Mouse (Mus musculus) forebrain, postnatal 0 days (tissue): Measurements from ENCODE around the gene Smn1. TPM values are rescaled to one million over a fixed set of nuclear protein-coding genes. Genes with fewer than 3 reads are reported as not detected.
"Not testable (repeated sequence)": the region's sequence is repeated elsewhere in the genome, so short reads cannot be mapped to it uniquely, and the experiment has no call there.

ENCODE experiments used
- ATAC-seq: fragments of 200-750 bp; cut with Nextera tagmentation; 2 replicates; pipeline ENCODE4 v1.8.0; 2017; ENCODE audit warnings: mild to moderate bottlenecking, moderate library complexity
- DNase-seq: peaks from one replicate; pipeline ENCODE4 v3.0.0-alpha.2; 2015
- H3K27ac ChIP-seq: fragments of 300-500 bp; sonication (generic); 2 replicates; pipeline ENCODE4 v1.5.1; 2014; ENCODE audit warnings: low read depth, mild to moderate bottlenecking, antibody characterized with exemption, low read length, moderate library complexity, mixed read lengths
- H3K27me3 ChIP-seq: fragments of 300-500 bp; sonication (generic); 2 replicates; pipeline ENCODE4 v1.6.1; 2014; ENCODE audit warnings: mild to moderate bottlenecking, low read length, mixed read lengths; ENCODE audit not compliant: insufficient read depth
- H3K36me3 ChIP-seq: fragments of 300-500 bp; sonication (generic); 2 replicates; pipeline ENCODE4 v1.6.1; 2014; ENCODE audit warnings: mild to moderate bottlenecking, moderate library complexity; ENCODE audit not compliant: insufficient read depth
- H3K4me1 ChIP-seq: fragments of 300-500 bp; sonication (generic); 2 replicates; pipeline ENCODE4 v1.6.1; 2014; ENCODE audit warnings: antibody characterized with exemption; ENCODE audit not compliant: insufficient read depth
- H3K4me2 ChIP-seq: fragments of 300-500 bp; sonication (generic); 2 replicates; pipeline ENCODE4 v1.6.1; 2014; ENCODE audit warnings: low read depth, mild to moderate bottlenecking, moderate library complexity
- H3K4me3 ChIP-seq: fragments of 300-500 bp; sonication (generic); 2 replicates; pipeline ENCODE4 v1.5.1; 2014; ENCODE audit warnings: low read depth, low read length, mixed read lengths
- H3K9ac ChIP-seq: fragments of 300-500 bp; sonication (generic); 2 replicates; pipeline ENCODE4 v1.6.1; 2014; ENCODE audit warnings: mild to moderate bottlenecking
- H3K9me3 ChIP-seq: fragments of 300-500 bp; sonication (generic); 2 replicates; pipeline ENCODE4 v1.6.1; 2016; ENCODE audit warnings: low read length
- CTCF ChIP-seq: sonication (generic); IDR thresholded peaks from 2 replicates; pipeline ENCODE4 v1.5.1; 2016; ENCODE audit warnings: antibody characterized with exemption, control low read depth, low read depth
- WGBS: fragments of 180-500 bp; shearing (Covaris S2); extraction: QIAGEN DNeasy Blood & Tissue Kit; methylation state at CpG from one replicate; pipeline ENCODE4 v1.1.7; 2014; 5-methylcytosine and 5-hydroxymethylcytosine counted together
- polyA plus RNA-seq: library from polyadenylated mRNA; unstranded; fragments of >200 nt; fragmentation: Nextera tagmentation; extraction: Ambion mirVana; gene quantifications from 2 replicates; pipeline ENCODE4 v1.2.1, GENCODE M21; 2015
- total RNA-seq: library from RNA; depleted of rRNA; stranded (reverse); fragments of >200 nt; gene quantifications from 2 replicates; pipeline ENCODE4 v1.2.3, GENCODE M21; 2014

The Smn1 gene
- total and polyA plus RNA-seq, 2 experiments from 2014 or later = 31.4 to 51.8 TPM

GRCm38 (mm10) chr13:100112218-100112972 is 12.3 kb upstream of the Smn1 start:
- Histone ChIP-seq H3K27ac (no peak overlapping the region), H3K4me1 (peaks cover 4% of the 10 kb centered on the region; the same call in 1 of the 2 replicates), H3K4me3 (no peak overlapping the region), H3K36me3 (peaks cover 17% of the 10 kb centered on the region), H3K9ac (no peak overlapping the region), H3K9me3 (no peaks in the 10 kb centered on the region), H3K4me2 (no peak overlapping the region), H3K27me3 (no peaks in the 10 kb centered on the region)
- no peak for ATAC-seq
- peak; percentile 54 for DNase-seq
- WGBS = 40% methylated on average over 5 of the region's 5 CpGs
- peak; percentile 65 for TF ChIP-seq CTCF

- Histone ChIP-seq H3K4me1 (peaks cover 7% of the 10 kb centered on the region; the same call in 1 of the 2 replicates), H3K4me2 (peak overlapping the region; percentile 90), H3K9me3 (no peaks in the 10 kb centered on the region), H3K27ac (no peak overlapping the region), H3K9ac (peak overlapping the region; percentile 85; the same call in 1 of the 2 replicates), H3K4me3 (peak overlapping the region; percentile 93), H3K27me3 (no peaks in the 10 kb centered on the region), H3K36me3 (peaks cover 22% of the 10 kb centered on the region)
- ATAC-seq = no peak
- no peak for TF ChIP-seq CTCF
- no peak for DNase-seq
- WGBS = 86% methylated on average over 3 of the region's 3 CpGs
These were observed 682 bp upstream of the Smn1 start for GRCm38 (mm10) chr13:100123970-100124369.

GRCm38 (mm10) chr13:100125258-100125643 is 599 bp downstream of the Smn1 start:
- peak overlapping the region; percentile 85 for H3K9ac ChIP-seq
- peak overlapping the region; percentile 93 for H3K4me3 ChIP-seq
- H3K27me3 ChIP-seq = no peaks in the 10 kb centered on the region
- WGBS = 4% methylated on average over 10 of the region's 10 CpGs
- peaks cover 7% of the 10 kb centered on the region; the same call in 1 of the 2 replicates for H3K4me1 ChIP-seq
- no peak for TF ChIP-seq CTCF
- DNase-seq (no peak), ATAC-seq (0 out of 2 replicates have a peak, but pooled peaks have one; percentile 8)
- H3K27ac ChIP-seq = no peak overlapping the region; the same call in 1 of the 2 replicates
- peak overlapping the region; percentile 90 for H3K4me2 ChIP-seq
- no peaks in the 10 kb centered on the region for H3K9me3 ChIP-seq
- peaks cover 30% of the 10 kb centered on the region for H3K36me3 ChIP-seq

- WGBS = 87% methylated on average over 8 of the region's 8 CpGs
- no peak for DNase-seq
- no peak for TF ChIP-seq CTCF
These were observed 17.1 kb downstream of the Smn1 start for GRCm38 (mm10) chr13:100141646-100142314.

GRCm38 (mm10) chr13:100152659-100153058 is 28.0 kb downstream of the Smn1 start:
- H3K9me3 ChIP-seq = no peaks in the 10 kb centered on the region
- WGBS = 82% methylated on average over 1 of the region's 1 CpGs
- DNase-seq (no peak), ATAC-seq (no peak)
- no peak overlapping the region for H3K4me3 ChIP-seq
- no peaks in the 10 kb centered on the region for H3K36me3 ChIP-seq
- no peak for TF ChIP-seq CTCF
- no peak overlapping the region for H3K4me2 ChIP-seq
- H3K27me3 ChIP-seq = no peaks in the 10 kb centered on the region
- H3K27ac ChIP-seq = no peak overlapping the region
- no peaks in the 10 kb centered on the region for H3K4me1 ChIP-seq
- no peak overlapping the region for H3K9ac ChIP-seq

More at GRCm38 (mm10) chr13:100141646-100142314, 17.1 kb downstream of the Smn1 start:
- peaks cover 18% of the 10 kb centered on the region for H3K36me3 ChIP-seq
- no peak for ATAC-seq
- no peak overlapping the region for H3K9ac ChIP-seq
- no peaks in the 10 kb centered on the region for H3K9me3 ChIP-seq
- no peaks in the 10 kb centered on the region for H3K4me1 ChIP-seq
- H3K4me2 ChIP-seq = no peak overlapping the region
- no peaks in the 10 kb centered on the region for H3K27me3 ChIP-seq
- no peak overlapping the region for H3K27ac ChIP-seq
- H3K4me3 ChIP-seq = no peak overlapping the region

- Histone ChIP-seq H3K27me3 (no peaks in the 10 kb centered on the region), H3K4me2 (no peak overlapping the region), H3K9ac (no peak overlapping the region), H3K27ac (no peak overlapping the region), H3K4me3 (no peak overlapping the region), H3K36me3 (no peaks in the 10 kb centered on the region), H3K4me1 (no peaks in the 10 kb centered on the region), H3K9me3 (no peaks in the 10 kb centered on the region)
- DNase-seq (no peak), ATAC-seq (no peak)
- no peak for TF ChIP-seq CTCF
- WGBS = 92% methylated on average over 3 of the region's 3 CpGs
These were observed 32.0 kb downstream of the Smn1 start for GRCm38 (mm10) chr13:100156624-100157023.

- not testable (repeated sequence) for ATAC-seq, H3K9ac ChIP-seq, H3K4me2 ChIP-seq, H3K4me1 ChIP-seq, H3K4me3 ChIP-seq, H3K27ac ChIP-seq, DNase-seq, H3K27me3 ChIP-seq, H3K9me3 ChIP-seq, H3K36me3 ChIP-seq
- 88% methylated on average over 11 of the region's 11 CpGs for WGBS
These were observed 36.7 kb downstream of the Smn1 start for GRCm38 (mm10) chr13:100161171-100161870.

GRCm38 (mm10) chr13:100162467-100162866 is 37.8 kb downstream of the Smn1 start:
- H3K27ac ChIP-seq, H3K4me1 ChIP-seq, H3K9ac ChIP-seq, H3K4me2 ChIP-seq, H3K36me3 ChIP-seq, H3K27me3 ChIP-seq, ATAC-seq, DNase-seq, H3K4me3 ChIP-seq, H3K9me3 ChIP-seq: not testable (repeated sequence)

- not testable (repeated sequence) for H3K27ac ChIP-seq, H3K36me3 ChIP-seq, H3K4me3 ChIP-seq, H3K9me3 ChIP-seq, DNase-seq, H3K27me3 ChIP-seq, H3K9ac ChIP-seq, H3K4me1 ChIP-seq, ATAC-seq, H3K4me2 ChIP-seq
- 69% methylated on average over 2 of the region's 2 CpGs for WGBS
These were observed 41.7 kb downstream of the Smn1 start for GRCm38 (mm10) chr13:100166378-100166777.

- not testable (repeated sequence) for H3K9ac ChIP-seq, DNase-seq, ATAC-seq, H3K36me3 ChIP-seq, H3K4me2 ChIP-seq, H3K27me3 ChIP-seq, H3K4me3 ChIP-seq, H3K4me1 ChIP-seq, H3K27ac ChIP-seq, H3K9me3 ChIP-seq
- WGBS = 80% methylated on average over 3 of the region's 5 CpGs
These were observed 49.7 kb downstream of the Smn1 start for GRCm38 (mm10) chr13:100174360-100174759.
